Mouse (Mus musculus): Measurements from ENCODE around the gene Insr. TPM values are rescaled to one million over a fixed set of nuclear protein-coding genes. Genes with fewer than 3 reads are reported as not detected.

The Insr gene
- total and polyA plus RNA-seq, 3 experiments, result 2.1 to 4.6 (median 3.0) TPM

Other genes with a start within 250 kb of the Insr start
- not detected in 2 replicates for gene A430078G23Rik, start 73.8 kb upstream of the Insr start, total RNA-seq (2012; rRNA removed)
- gene A430078G23Rik, start 73.8 kb upstream of the Insr start, total RNA-seq (2014; rRNA removed), result not detected in 2 replicates
- not detected in 2 replicates for gene A430078G23Rik, start 73.8 kb upstream of the Insr start, polyA plus RNA-seq (2012; ENCODE audit: insufficient read length, low read depth)
- 0.17 and 0.21 TPM in 2 replicates for gene Arhgef18, start 113.4 kb upstream of the Insr start, total RNA-seq (2012; rRNA removed)
- gene Arhgef18, start 113.4 kb upstream of the Insr start, total RNA-seq (2014; rRNA removed), result 0.12 TPM in 1 of 2 replicates, not detected in the other
- gene Arhgef18, start 113.4 kb upstream of the Insr start, polyA plus RNA-seq (2012; ENCODE audit: insufficient read length, low read depth), result 0.26 and 0.27 TPM in 2 replicates
- 4.9 and 5.9 TPM in 2 replicates for gene Pex11g, start 188.1 kb upstream of the Insr start, total RNA-seq (2012; rRNA removed)
- 1.3 and 2.4 TPM in 2 replicates for gene Pex11g, start 188.1 kb upstream of the Insr start, total RNA-seq (2014; rRNA removed)
- gene Pex11g, start 188.1 kb upstream of the Insr start, polyA plus RNA-seq (2012; ENCODE audit: insufficient read length, low read depth), result 1.9 and 2.7 TPM in 2 replicates
- not detected in 2 replicates for gene Tex45, start 191.2 kb upstream of the Insr start, total RNA-seq (2012; rRNA removed)
- not detected in 2 replicates for gene Tex45, start 191.2 kb upstream of the Insr start, total RNA-seq (2014; rRNA removed)
- not detected in 2 replicates for gene Tex45, start 191.2 kb upstream of the Insr start, polyA plus RNA-seq (2012; ENCODE audit: insufficient read length, low read depth)
- gene Zfp358, start 213.5 kb upstream of the Insr start, total RNA-seq (2012; rRNA removed), result 0.25 and 0.64 TPM in 2 replicates
- 0.54 TPM in 1 of 2 replicates, not detected in the other for gene Zfp358, start 213.5 kb upstream of the Insr start, total RNA-seq (2014; rRNA removed)
- 0.17 TPM in 1 of 2 replicates, not detected in the other for gene Zfp358, start 213.5 kb upstream of the Insr start, polyA plus RNA-seq (2012; ENCODE audit: insufficient read length, low read depth)
- gene Mcoln1, start 220.8 kb upstream of the Insr start, total RNA-seq (2012; rRNA removed), result 18.1 and 20.5 TPM in 2 replicates
- 11.5 and 13.0 TPM in 2 replicates for gene Mcoln1, start 220.8 kb upstream of the Insr start, total RNA-seq (2014; rRNA removed)
- 26.5 and 28.0 TPM in 2 replicates for gene Mcoln1, start 220.8 kb upstream of the Insr start, polyA plus RNA-seq (2012; ENCODE audit: insufficient read length, low read depth)
- 27.7 and 29.6 TPM in 2 replicates for gene Pnpla6, start 235.8 kb upstream of the Insr start, total RNA-seq (2012; rRNA removed)
- 12.5 and 13.7 TPM in 2 replicates for gene Pnpla6, start 235.8 kb upstream of the Insr start, total RNA-seq (2014; rRNA removed)
- gene Pnpla6, start 235.8 kb upstream of the Insr start, polyA plus RNA-seq (2012; ENCODE audit: insufficient read length, low read depth), result 38.6 and 39.8 TPM in 2 replicates

All from CH12.LX (cell line).